In the genomic region with DNA sequence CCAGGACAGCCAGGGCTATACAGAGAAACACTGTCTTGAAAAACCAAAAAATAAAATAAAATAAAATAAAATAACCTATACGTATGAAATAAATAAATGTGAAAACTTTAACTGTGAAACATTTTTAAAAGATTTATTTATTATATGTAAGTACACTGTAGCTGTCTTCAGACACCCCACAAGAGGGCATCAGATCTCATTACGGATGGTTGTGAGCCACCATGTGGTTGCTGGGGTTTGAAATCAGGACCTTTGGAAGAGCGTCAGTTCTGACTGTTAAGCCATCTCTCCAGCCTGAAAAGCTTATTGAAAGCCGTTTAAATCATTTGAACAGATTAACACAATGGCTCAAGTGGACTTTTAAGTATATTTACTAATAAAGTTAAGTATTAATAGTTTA, we compare ENCODE assay signal across 8 mouse cellular contexts. TPM values are rescaled to one million over a fixed set of nuclear protein-coding genes. Genes with fewer than 3 reads are reported as not detected.
DNase-seq lines count a peak whose midpoint lies in the region; ATAC-seq and TF ChIP-seq lines count a peak whose summit lies in the region.
"Not testable (repeated sequence)": the region's sequence is repeated elsewhere in the genome, so short reads cannot be mapped to it uniquely, and the experiment has no call there.

No protein-coding gene starts in this region.

- TF ChIP-seq EP300 in CH12.LX (IDR thresholded peaks at IDR 0.05; ENCODE audit: low read length); lung, postnatal 0 days (IDR thresholded peaks at IDR 0.05); stomach, postnatal 0 days (optimal IDR thresholded peaks at IDR 0.05): not testable (repeated sequence)

- peak in 1 of 2 experiments; percentile 54; a peak in 2 of 4 replicates for TF ChIP-seq CTCF in CH12.LX (conservative IDR thresholded peaks at IDR 0.05 in 1 of 2, IDR thresholded peaks at IDR 0.05 in 1 of 2; ENCODE audit: low read depth in 2 of 2, low read length in 2 of 2)
- peak; percentile 51 for TF ChIP-seq CTCF in Patski (IDR thresholded peaks at IDR 0.05)
- TF ChIP-seq CTCF in intestine, postnatal 0 days (IDR thresholded peaks at IDR 0.05; ENCODE audit: low read depth): peak; percentile 29
- peak; percentile 43 for TF ChIP-seq CTCF in left cerebral cortex, adult 2 months (IDR thresholded peaks at IDR 0.05)
- TF ChIP-seq CTCF in lung, postnatal 0 days (IDR thresholded peaks at IDR 0.05): peak; percentile 36
- peak; percentile 37 for TF ChIP-seq CTCF in stomach, postnatal 0 days (IDR thresholded peaks at IDR 0.05; ENCODE audit: low read depth)

- WGBS in intestine, postnatal 0 days: 85% methylated on average over 4 of the region's 4 CpGs
- 84% methylated on average over 4 of the region's 4 CpGs for WGBS in lung, postnatal 0 days
- WGBS in stomach, postnatal 0 days: 85% methylated on average over 4 of the region's 4 CpGs

- intact Hi-C loops in left cerebral cortex, adult 2 months (cut with DNase I): not testable (repeated sequence)

- not testable (repeated sequence) for H3K4me1 ChIP-seq in CH12.LX (ENCODE audit: control insufficient read depth in 1 of 2, insufficient read depth in 2 of 2); intestine, postnatal 0 days (replicated peaks; ENCODE audit: control insufficient read depth, insufficient read depth, low read length); lung, postnatal 0 days (ENCODE audit: insufficient read depth, low read depth, low read length); stomach, postnatal 0 days (replicated peaks; ENCODE audit: control insufficient read depth, insufficient read depth)

- TF ChIP-seq RAD21 in CH12.LX (IDR thresholded peaks at IDR 0.05; ENCODE audit: low read depth, low read length): not testable (repeated sequence)

- not testable (repeated sequence) for H3K9me3 ChIP-seq in CH12.LX (replicated peaks; ENCODE audit: low read length); intestine, postnatal 0 days (ENCODE audit: control insufficient read depth); lung, postnatal 0 days (ENCODE audit: low read length); stomach, postnatal 0 days (ENCODE audit: control insufficient read depth, low read length)

- dilution Hi-C loops in CH12.LX (cut with MboI; ENCODE audit: extremely low pct_ligation_motif_present, extremely low pct_unique_long_range_greater_than_20kb, low sequenced_read_pairs): not testable (repeated sequence)

- POLR2A ChIA-PET in Patski (lab: Charles Lee): not testable (repeated sequence)

- DNase-seq in CH12.LX (ENCODE audit: extremely low read depth); Patski (ENCODE audit: low read depth, low spot score); left cerebral cortex, adult 2 months (ENCODE audit: extremely low spot score in 1 of 2, low spot score in 2 of 2); lung, postnatal 0 days (ENCODE audit: low spot score); stomach, postnatal 0 days (ENCODE audit: low spot score): not testable (repeated sequence)
- DNase-seq in heart, adult 11 months: peak; percentile 7
- DNase-seq in retina, postnatal 1 day: peak; percentile 17

- ATAC-seq in Patski; intestine, postnatal 0 days; lung, postnatal 0 days; stomach, postnatal 0 days (ENCODE audit: low FRiP score, low TSS enrichment): not testable (repeated sequence)

- not testable (repeated sequence) for H3K27me3 ChIP-seq in CH12.LX (replicated peaks); Patski; intestine, postnatal 0 days (replicated peaks; ENCODE audit: control insufficient read depth, insufficient read depth, low read length); lung, postnatal 0 days (replicated peaks; ENCODE audit: insufficient read depth, low read length); stomach, postnatal 0 days (ENCODE audit: control insufficient read depth, insufficient read depth, low read length)

- not testable (repeated sequence) for H3K4me2 ChIP-seq in CH12.LX (ENCODE audit: insufficient read depth, low read depth, poor library complexity, severe bottlenecking); intestine, postnatal 0 days (replicated peaks; ENCODE audit: low read depth); lung, postnatal 0 days (replicated peaks; ENCODE audit: low read depth, low read length); stomach, postnatal 0 days (replicated peaks; ENCODE audit: low read depth)

- H3K9ac ChIP-seq in CH12.LX (ENCODE audit: insufficient read depth, low read depth); intestine, postnatal 0 days (ENCODE audit: low read depth, low read length); lung, postnatal 0 days (replicated peaks; ENCODE audit: low read depth); stomach, postnatal 0 days (ENCODE audit: low read length): not testable (repeated sequence)

- TF ChIP-seq POLR2A in CH12.LX (IDR thresholded peaks at IDR 0.05; ENCODE audit: low read depth, low read length): not testable (repeated sequence)

- H3K79me2 ChIP-seq in CH12.LX (replicated peaks; ENCODE audit: control insufficient read depth, extremely low read depth, insufficient read depth, poor library complexity, severe bottlenecking): not testable (repeated sequence)

- not testable (repeated sequence) for H3K36me3 ChIP-seq in CH12.LX (replicated peaks in 1 of 2; ENCODE audit: control insufficient read depth in 1 of 2, insufficient read depth in 1 of 2, low read length in 1 of 2); lung, postnatal 0 days (ENCODE audit: insufficient read depth, low read length); stomach, postnatal 0 days (ENCODE audit: control insufficient read depth, insufficient read depth, low read length)
- peaks cover 14% of the 10 kb centered on the region for H3K36me3 ChIP-seq in intestine, postnatal 0 days (ENCODE audit: control insufficient read depth, insufficient read depth)

- CTCF ChIA-PET in Patski (lab: Charles Lee): not testable (repeated sequence)

- not testable (repeated sequence) for H3K27ac ChIP-seq in CH12.LX (ENCODE audit: insufficient read depth, low read depth); intestine, postnatal 0 days (ENCODE audit: low read depth, low read length); left cerebral cortex, adult 2 months; lung, postnatal 0 days (ENCODE audit: low read length); stomach, postnatal 0 days (replicated peaks)

- H3K4me3 ChIP-seq in CH12.LX (replicated peaks in 1 of 3; ENCODE audit: low read depth in 2 of 3, low read length in 2 of 3, poor library complexity in 1 of 3); intestine, postnatal 0 days (ENCODE audit: low read depth, low read length); left cerebral cortex, adult 2 months; lung, postnatal 0 days (ENCODE audit: low read depth, low read length); stomach, postnatal 0 days (ENCODE audit: low read depth, low read length): not testable (repeated sequence)

- in situ Hi-C loops in CH12.LX (cut with MboI; ENCODE audit: low pct_ligation_motif_present, low pct_unique_long_range_greater_than_20kb, low sequenced_read_pairs); Patski (cut with MboI; ENCODE audit: low pct_unique_long_range_greater_than_20kb): not testable (repeated sequence)

TF ChIP-seq in CH12.LX, 34 proteins besides CTCF, POLR2A, EP300 and RAD21:
- TF ChIP-seq SMC3 (IDR thresholded peaks at IDR 0.05; ENCODE audit: low read depth, low read length): peak; percentile 18

RNA-seq across cellular contexts. Expression of gene Ankrd12, which starts 33.2 kb away (rescaled TPM):
- total RNA-seq in CH12.LX (2012; rRNA removed) (5.6 and 5.7 TPM in 2 replicates), CH12.LX (2014; rRNA removed) (1.1 and 1.7 TPM in 2 replicates)
- polyA plus RNA-seq in CH12.LX (2012; ENCODE audit: insufficient read length, low read depth) (1.2 and 1.6 TPM in 2 replicates), Patski (2021) (20.4 TPM)
- 21.9 and 24.8 TPM in 2 replicates for polyA plus RNA-seq in intestine, postnatal 0 days (2015; fragmentation: Nextera tagmentation; extraction: Ambion mirVana)
- total RNA-seq in left cerebral cortex, adult 2 months (2021): 100 to 1,000 TPM; 276 to 279 TPM
- 29.4 and 33.4 TPM in 2 replicates for polyA plus RNA-seq in lung, postnatal 0 days (2015; fragmentation: Nextera tagmentation; extraction: Ambion mirVana)
- polyA plus RNA-seq in stomach, postnatal 0 days (2015; fragmentation: Nextera tagmentation; extraction: Ambion mirVana): 23.4 and 25.5 TPM in 2 replicates

RNA-seq across cellular contexts. Expression of gene Ndufv2, which starts 57.7 kb away (rescaled TPM):
- total RNA-seq in CH12.LX (2012; rRNA removed): 108 and 122 TPM in 2 replicates
- total RNA-seq in CH12.LX (2014; rRNA removed): 260 and 300 TPM in 2 replicates
- 200 and 201 TPM in 2 replicates for polyA plus RNA-seq in CH12.LX (2012; ENCODE audit: insufficient read length, low read depth)
- 294 TPM for polyA plus RNA-seq in Patski (2021)
- polyA plus RNA-seq in intestine, postnatal 0 days (2015; fragmentation: Nextera tagmentation; extraction: Ambion mirVana): 421 and 453 TPM in 2 replicates
- 100 to 1,000 TPM; 219 to 240 TPM for total RNA-seq in left cerebral cortex, adult 2 months (2021)
- polyA plus RNA-seq in lung, postnatal 0 days (2015; fragmentation: Nextera tagmentation; extraction: Ambion mirVana): 219 and 239 TPM in 2 replicates
- polyA plus RNA-seq in stomach, postnatal 0 days (2015; fragmentation: Nextera tagmentation; extraction: Ambion mirVana): 348 and 356 TPM in 2 replicates
